Mouse (Mus musculus) bone marrow, adult 2 months (tissue): Measurements from ENCODE around the gene Sypl.

Experiments used
- CTCF ChIP-seq: fragments of 200-500 bp; IDR thresholded peaks from 2 replicates; pipeline ENCODE4 v1.5.1; 2011; ENCODE audit warnings: low read length, control low read depth; ENCODE audit not compliant: control insufficient read depth, insufficient read depth
- POLR2A ChIP-seq: fragments of 200-500 bp; IDR thresholded peaks from 2 replicates; pipeline ENCODE4 v1.6.1; 2011; ENCODE audit warnings: low read depth, mild to moderate bottlenecking, control low read depth, low read length, borderline replicate concordance; ENCODE audit not compliant: control insufficient read depth

GRCm38 (mm10) chr12:33028708-33029107, 75.0 kb downstream of the Sypl start:
- no peak for TF ChIP-seq POLR2A
- TF ChIP-seq CTCF, result no peak
